9 mouse cellular contexts compared by ENCODE assay signal in the genomic region with DNA sequence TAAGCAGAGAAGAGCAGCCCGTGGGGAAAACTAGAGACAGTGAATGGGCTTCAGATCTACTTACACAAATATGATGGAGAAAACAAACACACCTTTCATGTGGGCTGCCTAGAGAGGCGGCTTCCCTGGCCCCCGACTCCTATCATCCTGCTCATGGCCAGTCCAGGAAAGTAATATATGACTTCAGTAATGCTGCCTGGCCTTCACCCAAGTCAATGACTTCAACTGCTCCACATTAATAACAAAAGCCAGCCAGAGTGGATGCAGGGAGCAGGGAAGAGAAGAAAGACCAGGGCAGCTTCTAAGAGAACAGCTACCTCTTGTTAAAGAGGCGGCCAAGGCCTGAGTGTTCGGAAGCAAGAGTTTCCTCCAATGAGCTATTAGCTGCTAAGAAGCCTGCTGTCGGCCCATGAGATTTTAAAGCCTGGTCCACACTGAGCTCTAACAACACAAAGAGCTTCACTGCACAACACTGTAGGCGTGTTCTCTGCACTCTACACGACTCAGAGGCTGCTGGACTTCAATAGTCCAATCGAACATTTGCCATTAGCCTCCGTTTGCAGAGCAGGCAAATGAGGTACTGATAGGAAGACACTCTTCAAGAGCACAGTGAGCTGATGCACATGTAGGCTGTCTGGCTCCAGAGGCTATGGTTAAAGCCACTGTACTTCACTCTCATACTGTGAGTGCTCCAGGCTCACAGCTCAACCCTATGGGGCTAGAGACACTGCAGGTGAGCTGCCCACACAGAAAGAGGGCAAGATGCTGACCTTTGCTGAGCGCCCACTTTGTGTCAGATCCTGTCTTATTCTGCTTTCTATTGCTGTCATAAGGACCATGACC. TPM values are rescaled to one million over a fixed set of nuclear protein-coding genes. Genes with fewer than 3 reads are reported as not detected.
DNase-seq lines count a peak whose midpoint lies in the region; ATAC-seq lines count a peak whose summit lies in the region.
"Had no signal": no experiment of that assay in that cellular context is flagged by ENCODE, and none has a peak within 500 bp of the region (broad histone marks: within the 10 kb centered on the region; RNA-seq: fewer than 3 reads in every experiment).

No protein-coding gene starts in this region.

- H3K36me3 ChIP-seq in heart, embryonic 10.5 days, result 0 out of 2 replicates have a peak, but pooled peaks cover 2% of the 10 kb centered on the region
- no peaks in the 10 kb centered on the region for H3K36me3 ChIP-seq in heart, embryonic 13.5 days

- H3K9ac ChIP-seq in heart, embryonic 13.5 days, result peak overlapping the region; percentile 71
- H3K9ac ChIP-seq: liver, embryonic 14.5 days had no signal

- peak overlapping the region; percentile 46 for H3K4me2 ChIP-seq in heart, embryonic 13.5 days

- peak overlapping the region; percentile 31; the same call in 1 of the 2 replicates for H3K27ac ChIP-seq in heart, embryonic 10.5 days
- H3K27ac ChIP-seq in heart, embryonic 13.5 days (replicated peaks), result peak overlapping the region; percentile 91
- H3K27ac ChIP-seq: liver, embryonic 14.5 days had no signal

- 75% methylated on average over 11 of the region's 11 CpGs for WGBS in heart, embryonic 10.5 days
- 56% methylated on average over 11 of the region's 11 CpGs for WGBS in heart, embryonic 13.5 days

- no peaks in the 10 kb centered on the region for H3K27me3 ChIP-seq in heart, embryonic 10.5 days (ENCODE audit: insufficient read depth, poor library complexity, severe bottlenecking)
- no peaks in the 10 kb centered on the region for H3K27me3 ChIP-seq in heart, embryonic 13.5 days (replicated peaks)

- ATAC-seq in heart, embryonic 13.5 days (ENCODE audit: extremely low read depth, insufficient number of reproducible peaks, low FRiP score, low TSS enrichment), result no peak; the same call in 1 of the 2 replicates
- ATAC-seq in granulocyte monocyte progenitor cell, adult 5-6 weeks (replicated peaks; ENCODE audit: poor library complexity, severe bottlenecking), result no peak

- H3K4me1 ChIP-seq in heart, embryonic 10.5 days, result peaks cover 53% of the 10 kb centered on the region
- H3K4me1 ChIP-seq in heart, embryonic 13.5 days, result peaks cover 92% of the 10 kb centered on the region

- no peak overlapping the region for H3K4me3 ChIP-seq in heart, embryonic 10.5 days
- peak overlapping the region; percentile 24 for H3K4me3 ChIP-seq in heart, embryonic 13.5 days

- no peak for DNase-seq in heart, embryonic 10.5 days (ENCODE audit: low spot score)
- DNase-seq in heart, postnatal 25 days (ENCODE audit: low spot score), result no peak
- DNase-seq in ZHBTc4 (ENCODE audit: low read depth, low spot score), result peak; percentile 62
- DNase-seq in lung, postnatal 14 days, result peak; percentile 35
- no peak for DNase-seq in frontal cortex, postnatal 14 days (ENCODE audit: low spot score in 2 of 2)
- DNase-seq in c-Kit-positive CD71-positive TER-119-positive erythroid progenitor cells, embryonic 14.5 days (ENCODE audit: low spot score), result no peak

- no peaks in the 10 kb centered on the region for H3K9me3 ChIP-seq in heart, embryonic 10.5 days
- H3K9me3 ChIP-seq in heart, embryonic 13.5 days, result no peaks in the 10 kb centered on the region

- intact Hi-C loops in heart, postnatal 25 days (cut with DNase I), result no loop called here

RNA-seq across cellular contexts. Expression of a gene that starts 49.4 kb away (rescaled TPM):
- polyA plus RNA-seq in heart, embryonic 10.5 days (2016; fragmentation: Nextera tagmentation; extraction: Ambion mirVana), result 24.8 and 37.6 TPM in 2 replicates
- 10 to 100 TPM; 34.1 to 38.8 TPM for total RNA-seq in heart, postnatal 25 days (2021)
- polyA plus RNA-seq in heart, embryonic 13.5 days (2015; fragmentation: Nextera tagmentation; extraction: Ambion mirVana), result 26.6 and 28.8 TPM in 2 replicates
- 1.8 and 3.6 TPM in 2 replicates for total RNA-seq in granulocyte monocyte progenitor cell, adult 5-6 weeks (2014; fragmentation: Nextera tagmentation)
- 1.8 and 2.4 TPM in 2 replicates for total RNA-seq in granulocyte monocyte progenitor cell, adult 5-6 weeks (2017)

Comparison
In these comparisons a context has a peak if more than half of its experiments do, and no peak if none do; other contexts are left out.
1. DNase-seq: peak in ZHBTc4 (single experiment) and lung, postnatal 14 days (single experiment); none in heart, embryonic 10.5 days (single experiment), heart, postnatal 25 days (single experiment), frontal cortex, postnatal 14 days (0 of 2) and c-Kit-positive CD71-positive TER-119-positive erythroid progenitor cells, embryonic 14.5 days (single experiment).
2. RNA of a gene that starts 49.4 kb away (total RNA-seq): 34.1 to 38.8 TPM in heart, postnatal 25 days; 1.8 to 3.6 TPM in granulocyte monocyte progenitor cell, adult 5-6 weeks; every median in the first group is over 4 times any median in the second.